Mouse (Mus musculus) heart, embryonic 11.5 days (tissue): ENCODE measurements around the gene Ubash3b. TPM values are rescaled to one million over a fixed set of nuclear protein-coding genes. Genes with fewer than 3 reads are reported as not detected.
A peak's percentile ranks its signal among the peaks of the same experiment; 100 is the strongest.

Source experiments
- ATAC-seq: fragments of 200-750 bp; cut with Nextera tagmentation; replicated peaks from 2 replicates; pipeline ENCODE4 v1.8.0; 2017; ENCODE audit warnings: moderate library complexity; ENCODE audit not compliant: insufficient number of reproducible peaks, low FRiP score, low TSS enrichment
- H3K27ac ChIP-seq: fragments of 300-500 bp; sonication (generic); 2 replicates; pipeline ENCODE4 v1.5.1; 2014; ENCODE audit warnings: mild to moderate bottlenecking, low read depth, low read length
- H3K27me3 ChIP-seq: fragments of 300-500 bp; sonication (generic); 2 replicates; pipeline ENCODE4 v1.6.1; 2014; ENCODE audit warnings: mild to moderate bottlenecking, low read length, mixed read lengths; ENCODE audit not compliant: control insufficient read depth, insufficient read depth
- H3K36me3 ChIP-seq: fragments of 300-500 bp; sonication (generic); 2 replicates; pipeline ENCODE4 v1.6.1; 2014; ENCODE audit warnings: mild to moderate bottlenecking, low read length, moderate library complexity, mixed read lengths; ENCODE audit not compliant: control insufficient read depth, insufficient read depth
- H3K4me1 ChIP-seq: fragments of 300-500 bp; sonication (generic); 2 replicates; pipeline ENCODE4 v1.6.1; 2014; ENCODE audit warnings: low read length; ENCODE audit not compliant: control insufficient read depth, insufficient read depth
- H3K4me2 ChIP-seq: fragments of 300-500 bp; sonication (generic); 2 replicates; pipeline ENCODE4 v1.6.1; 2014; ENCODE audit warnings: mild to moderate bottlenecking, moderate library complexity
- H3K4me3 ChIP-seq: fragments of 300-500 bp; sonication (generic); 2 replicates; pipeline ENCODE4 v1.5.1; 2014; ENCODE audit warnings: low read depth, low read length
- H3K9ac ChIP-seq: fragments of 300-500 bp; sonication (generic); 2 replicates; pipeline ENCODE4 v1.6.1; 2014; ENCODE audit warnings: mild to moderate bottlenecking, low read depth, low read length, moderate library complexity
- H3K9me3 ChIP-seq: fragments of 300-500 bp; sonication (generic); replicated peaks from 2 replicates; pipeline ENCODE4 v1.6.1; 2016; ENCODE audit warnings: low read length; ENCODE audit not compliant: control insufficient read depth
- WGBS: fragments of 180-500 bp; shearing (Covaris S2); extraction: QIAGEN DNeasy Blood & Tissue Kit; methylation state at CpG from one replicate; pipeline ENCODE4 v1.1.7; 2014; ENCODE audit not compliant: insufficient replicate concordance; 5-methylcytosine and 5-hydroxymethylcytosine counted together
- polyA plus RNA-seq: library from polyadenylated mRNA; unstranded; fragments of >200 nt; fragmentation: Nextera tagmentation; extraction: Ambion mirVana; gene quantifications from 2 replicates; pipeline ENCODE4 v1.2.1, GENCODE M21; 2014

The Ubash3b gene
- polyA plus RNA-seq, 1 experiment from 2014 or later: 15.2 TPM

- H3K4me1 ChIP-seq: peaks cover 42% of the 10 kb centered on the region
- 67% methylated on average over 19 of the region's 19 CpGs for WGBS
- H3K4me3 ChIP-seq: peak overlapping the region; percentile 2; the same call in 1 of the 2 replicates
These were observed 88.1 kb downstream of the Ubash3b start for GRCm38 (mm10) chr9:41073196-41074009.

DNA sequence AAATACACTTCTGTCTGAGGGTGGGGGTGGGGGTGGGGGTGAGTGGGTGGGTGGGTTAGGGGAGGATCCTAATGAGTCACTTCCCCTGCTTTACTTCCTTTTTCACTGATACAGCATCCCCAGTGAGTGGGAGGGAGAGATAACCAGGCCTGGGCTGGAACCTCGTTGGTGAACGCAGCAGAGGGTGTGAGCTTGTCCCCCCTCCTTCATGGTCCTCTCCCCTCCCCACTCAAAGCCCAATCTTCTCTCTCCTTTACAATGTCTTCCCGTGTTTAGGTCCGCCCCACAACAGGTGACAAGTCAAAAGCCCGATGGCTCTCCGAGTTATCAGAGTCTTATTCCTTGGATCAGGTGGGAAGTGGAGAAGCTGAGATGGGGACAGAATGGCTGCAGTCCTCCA, 88.7 kb downstream of the Ubash3b start:
- peak; percentile 86 for ATAC-seq
- no peaks in the 10 kb centered on the region for H3K27me3 ChIP-seq
- H3K27ac ChIP-seq: peak overlapping the region; percentile 89
- WGBS: 32% methylated on average over 6 of the region's 6 CpGs
- H3K9ac ChIP-seq: no peak overlapping the region
- no peaks in the 10 kb centered on the region for H3K9me3 ChIP-seq
- no peaks in the 10 kb centered on the region for H3K36me3 ChIP-seq
- peaks cover 46% of the 10 kb centered on the region for H3K4me1 ChIP-seq
- no peak overlapping the region for H3K4me3 ChIP-seq
- peak overlapping the region; percentile 47 for H3K4me2 ChIP-seq

More at GRCm38 (mm10) chr9:41073196-41074009, 88.1 kb downstream of the Ubash3b start:
- Histone ChIP-seq H3K9ac (no peak overlapping the region), H3K36me3 (no peaks in the 10 kb centered on the region), H3K27me3 (no peaks in the 10 kb centered on the region), H3K9me3 (no peaks in the 10 kb centered on the region), H3K4me2 (peak overlapping the region; percentile 47), H3K27ac (peak overlapping the region; percentile 89)
- peak; percentile 37; the same call in 1 of the 2 replicates for ATAC-seq

DNA sequence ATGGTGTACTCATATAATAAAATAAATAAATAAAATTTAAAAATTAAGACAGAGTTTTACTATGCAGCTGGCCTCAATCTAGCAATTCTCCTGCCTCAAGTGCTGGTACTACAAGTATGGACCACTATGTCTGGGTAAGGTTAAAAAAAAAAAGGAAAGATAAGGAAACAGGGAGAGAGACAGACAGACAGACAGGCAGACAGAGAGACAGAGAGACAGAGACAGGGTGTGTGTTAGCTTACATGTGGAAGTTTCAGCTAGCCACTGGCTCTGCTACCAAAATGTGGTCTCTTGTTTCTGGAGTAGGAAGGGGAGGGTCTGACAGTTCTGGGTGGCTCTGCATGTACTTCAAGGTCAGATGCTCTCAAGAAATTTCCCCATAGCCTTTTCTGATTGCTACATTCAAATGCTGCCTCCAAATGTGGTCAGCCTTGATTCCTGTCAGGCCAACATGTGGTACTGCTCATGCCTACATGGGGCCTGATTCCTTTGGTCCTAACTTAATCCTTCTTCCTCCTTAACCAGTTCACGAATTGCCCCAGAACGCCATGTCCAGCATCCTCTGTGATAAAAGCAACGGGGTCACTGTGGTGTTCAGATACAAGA, 89.5 kb downstream of the Ubash3b start:
- WGBS: 28% methylated on average over 3 of the region's 3 CpGs
- Histone ChIP-seq H3K36me3 (no peaks in the 10 kb centered on the region), H3K4me1 (peaks cover 47% of the 10 kb centered on the region), H3K9ac (peak overlapping the region; percentile 22; the same call in 1 of the 2 replicates), H3K27me3 (no peaks in the 10 kb centered on the region), H3K27ac (peak overlapping the region; percentile 71), H3K4me2 (peak overlapping the region; percentile 39), H3K4me3 (no peak overlapping the region), H3K9me3 (no peaks in the 10 kb centered on the region)
- no peak for ATAC-seq

DNA sequence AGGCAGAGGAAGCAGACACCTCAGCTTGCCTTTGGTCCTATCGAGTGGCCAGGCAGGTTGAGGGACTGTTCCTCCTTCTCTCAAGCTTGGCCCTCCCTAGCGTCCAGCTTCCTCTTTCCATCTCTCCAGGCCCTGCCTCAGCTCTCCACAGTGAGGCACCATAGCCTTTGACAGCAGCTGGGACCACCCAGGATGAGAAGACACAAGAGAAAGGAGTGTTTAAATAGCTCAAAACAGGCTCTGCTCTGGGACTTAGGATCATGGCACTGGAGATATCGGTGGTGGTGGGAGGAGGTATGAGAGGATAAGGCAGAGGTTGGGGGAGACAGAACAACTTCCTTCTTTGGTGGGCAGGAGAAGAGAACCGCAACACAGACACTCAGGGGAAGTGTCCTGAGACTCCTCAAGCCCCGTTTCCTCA, 90.7 kb downstream of the Ubash3b start:
- no peaks in the 10 kb centered on the region for H3K27me3 ChIP-seq
- peaks cover 42% of the 10 kb centered on the region for H3K4me1 ChIP-seq
- no peak for ATAC-seq
- no peak overlapping the region for H3K9ac ChIP-seq
- WGBS: 31% methylated on average over 5 of the region's 5 CpGs
- H3K4me2 ChIP-seq: no peak overlapping the region
- H3K27ac ChIP-seq: no peak overlapping the region
- H3K9me3 ChIP-seq: no peaks in the 10 kb centered on the region
- no peaks in the 10 kb centered on the region for H3K36me3 ChIP-seq
- no peak overlapping the region for H3K4me3 ChIP-seq

DNA sequence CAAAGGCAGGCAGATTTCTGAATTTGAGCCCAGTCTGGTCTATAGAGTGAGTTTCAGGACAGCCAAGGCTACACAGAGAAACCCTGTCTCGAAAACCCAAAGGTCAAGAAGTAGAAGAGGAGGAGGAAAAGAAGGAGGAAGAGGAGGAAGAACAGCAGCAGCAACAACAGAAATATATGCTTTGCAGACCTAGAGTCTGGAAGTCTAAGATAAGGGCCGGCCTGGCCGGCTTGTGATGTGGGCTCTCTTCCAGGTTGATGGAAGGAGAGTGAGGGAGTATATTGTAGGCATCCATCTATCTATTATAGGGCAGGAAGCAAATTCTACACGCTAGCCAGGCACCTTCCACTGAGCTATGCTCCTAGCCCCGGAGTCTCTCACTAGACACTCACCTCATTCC, 92.0 kb downstream of the Ubash3b start:
- Histone ChIP-seq H3K4me2 (no peak overlapping the region; the same call in 1 of the 2 replicates), H3K4me1 (peaks cover 44% of the 10 kb centered on the region), H3K27ac (peak overlapping the region; percentile 76; the same call in 1 of the 2 replicates), H3K36me3 (no peaks in the 10 kb centered on the region), H3K27me3 (no peaks in the 10 kb centered on the region), H3K9ac (no peak overlapping the region), H3K4me3 (no peak overlapping the region), H3K9me3 (no peaks in the 10 kb centered on the region)
- ATAC-seq: peak; percentile 66
- WGBS: 49% methylated on average over 5 of the region's 5 CpGs

DNA sequence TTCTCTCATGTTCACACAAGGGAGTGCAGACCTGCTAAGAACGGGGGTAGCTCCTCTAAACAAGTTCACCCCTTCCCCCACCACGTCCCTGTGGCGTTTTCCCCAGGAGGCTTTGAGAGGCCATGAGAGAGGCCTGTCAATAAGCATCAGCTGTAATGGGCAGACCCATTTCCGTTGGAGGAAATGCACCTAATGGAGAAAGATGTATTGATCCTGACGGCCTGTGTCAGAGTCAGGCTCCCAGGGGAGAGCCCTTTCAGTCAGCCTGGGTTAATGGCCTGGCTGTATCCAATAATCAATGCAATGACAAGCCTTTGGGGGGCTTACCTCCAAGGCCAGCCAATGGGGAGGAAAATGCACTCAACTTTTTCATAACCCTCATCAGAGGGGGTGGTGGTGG, 100.1 kb downstream of the Ubash3b start:
- Histone ChIP-seq H3K4me3 (no peak overlapping the region), H3K27ac (no peak overlapping the region), H3K4me2 (no peak overlapping the region), H3K9me3 (no peaks in the 10 kb centered on the region), H3K4me1 (peaks cover 7% of the 10 kb centered on the region; the same call in 1 of the 2 replicates), H3K27me3 (no peaks in the 10 kb centered on the region), H3K36me3 (no peaks in the 10 kb centered on the region), H3K9ac (no peak overlapping the region)
- WGBS: 40% methylated on average over 5 of the region's 5 CpGs
- ATAC-seq: no peak

DNA sequence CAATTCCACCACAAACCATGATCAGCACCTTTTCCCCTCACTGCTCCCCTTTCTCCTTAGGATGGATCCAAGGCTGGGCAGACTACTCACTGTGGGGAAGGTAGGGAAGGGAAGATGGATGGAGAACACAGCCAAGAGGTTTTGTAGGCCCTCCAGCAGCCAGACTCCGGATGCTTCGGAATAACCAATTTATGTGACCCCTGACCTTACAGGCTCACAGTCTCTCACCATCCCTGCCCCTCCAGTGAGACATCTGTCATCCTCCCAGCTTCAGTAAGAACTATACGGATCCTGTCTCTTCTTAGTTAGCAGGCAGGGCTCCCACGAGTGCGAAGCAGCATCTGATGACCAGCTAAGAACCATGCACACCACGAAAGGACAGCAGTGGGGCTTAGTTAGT, 100.9 kb downstream of the Ubash3b start:
- Histone ChIP-seq H3K9me3 (no peaks in the 10 kb centered on the region), H3K4me2 (no peak overlapping the region), H3K27ac (no peak overlapping the region), H3K4me1 (peaks cover 7% of the 10 kb centered on the region; the same call in 1 of the 2 replicates), H3K9ac (no peak overlapping the region), H3K27me3 (no peaks in the 10 kb centered on the region), H3K36me3 (no peaks in the 10 kb centered on the region), H3K4me3 (no peak overlapping the region)
- WGBS: 84% methylated on average over 6 of the region's 6 CpGs
- no peak for ATAC-seq

DNA sequence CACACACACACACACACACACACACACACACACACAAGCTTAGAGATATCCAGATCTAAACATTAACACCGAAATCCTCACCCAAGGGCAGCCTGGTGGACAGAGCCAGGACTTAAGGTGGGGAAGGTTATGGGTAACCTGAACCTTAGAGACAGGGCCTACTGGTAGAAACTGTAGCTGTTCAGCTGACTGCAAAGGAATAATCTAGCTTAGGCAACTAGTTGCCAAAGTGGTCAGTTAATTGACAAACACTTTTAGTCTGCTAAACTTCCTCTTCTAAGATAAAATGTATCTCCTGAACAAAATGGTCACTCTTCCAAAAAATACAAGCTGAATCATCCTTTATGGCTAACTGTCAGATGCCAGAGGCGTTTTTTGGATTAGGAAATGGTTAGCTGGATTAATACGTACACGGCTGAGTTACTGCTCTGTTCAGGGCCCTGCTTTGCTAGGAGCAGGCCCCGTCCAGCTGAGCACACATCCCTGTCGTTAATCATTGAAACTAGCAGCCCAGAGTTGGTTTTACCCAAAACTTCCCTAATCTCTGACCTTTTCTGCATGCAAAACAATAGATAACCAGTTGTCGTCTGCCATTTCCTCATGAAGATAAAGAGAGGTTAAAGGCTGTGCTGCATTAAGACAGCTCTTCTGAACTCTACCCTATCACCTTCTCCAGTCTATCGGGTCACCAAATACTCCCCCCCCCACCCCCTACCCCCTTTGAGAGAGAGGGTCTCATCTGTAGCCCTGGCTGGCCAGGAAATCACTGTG, 102.5 kb downstream of the Ubash3b start:
- H3K4me2 ChIP-seq: no peak overlapping the region
- H3K4me3 ChIP-seq: no peak overlapping the region
- H3K9me3 ChIP-seq: 0 out of 2 replicates have a peak, but pooled peaks cover under 1% of the 10 kb centered on the region
- no peaks in the 10 kb centered on the region for H3K36me3 ChIP-seq
- no peaks in the 10 kb centered on the region for H3K27me3 ChIP-seq
- peak; percentile 60 for ATAC-seq
- H3K27ac ChIP-seq: no peak overlapping the region
- 43% methylated on average over 8 of the region's 8 CpGs for WGBS
- peaks cover 2% of the 10 kb centered on the region; the same call in 1 of the 2 replicates for H3K4me1 ChIP-seq
- no peak overlapping the region for H3K9ac ChIP-seq
